Mouse (Mus musculus): Measurements from ENCODE around the gene Cd19.

GRCm38 (mm10) chr7:126460623-126461399, 46.1 kb upstream of the Cd19 start:
- TF ChIP-seq ELF1 (IDR thresholded peaks at IDR 0.05; ENCODE audit: low read depth, low read length), result no peak
- TF ChIP-seq EP300 (IDR thresholded peaks at IDR 0.05; ENCODE audit: low read depth in 1 of 2, low read length in 2 of 2), result no peak
- no peak for TF ChIP-seq MAFK (IDR thresholded peaks at IDR 0.05; ENCODE audit: borderline replicate concordance, low read depth, low read length)
- no peak for TF ChIP-seq POLR2A (IDR thresholded peaks at IDR 0.05; ENCODE audit: control insufficient read depth in 1 of 2, insufficient read depth in 1 of 2, low read depth in 1 of 2, low read length in 2 of 2, poor library complexity in 1 of 2)
- no peak for TF ChIP-seq CTCF (IDR thresholded peaks at IDR 0.05 in 2 of 3, conservative IDR thresholded peaks at IDR 0.05 in 1 of 3; ENCODE audit: control insufficient read depth in 1 of 3, insufficient read depth in 1 of 3, low read depth in 2 of 3, low read length in 3 of 3, poor library complexity in 1 of 3, severe bottlenecking in 1 of 3)
- no peak for TF ChIP-seq KAT2A (conservative IDR thresholded peaks at IDR 0.05; ENCODE audit: low read depth, low read length)
- no peak for TF ChIP-seq ZC3H11A (IDR thresholded peaks at IDR 0.05; ENCODE audit: low read depth, low read length)
- TF ChIP-seq ZNF384 (IDR thresholded peaks at IDR 0.05; ENCODE audit: low read depth, low read length), result no peak
- no peak for TF ChIP-seq HCFC1 (IDR thresholded peaks at IDR 0.05; ENCODE audit: low read depth, low read length)
- no peak for TF ChIP-seq POLR2AphosphoS5 (IDR thresholded peaks at IDR 0.05; ENCODE audit: borderline replicate concordance, low read depth, low read length)
- no peak for TF ChIP-seq E2F4 (IDR thresholded peaks at IDR 0.05; ENCODE audit: borderline replicate concordance, low read depth, low read length)
- no peak for TF ChIP-seq GATA1 (IDR thresholded peaks at IDR 0.05; ENCODE audit: low read depth, low read length)
- TF ChIP-seq ETS1 (IDR thresholded peaks at IDR 0.05; ENCODE audit: low read depth, low read length), result no peak
